Mouse (Mus musculus): ENCODE data around the gene Ints11.

GRCm38 (mm10) chr4:155851951-155852411 lies 17.4 kb upstream of the Ints11 start:
- TF ChIP-seq CTCF (IDR thresholded peaks at IDR 0.05; ENCODE audit: low read depth) = no peak
- TF ChIP-seq EP300 (optimal IDR thresholded peaks at IDR 0.05) = no peak

Measured in stomach, postnatal 0 days (tissue).